Mouse (Mus musculus) retina, postnatal 7 days (tissue): Measurements from ENCODE around the gene Ier5l.

Experiments used
- DNase-seq: peaks from one replicate; pipeline ENCODE4 v3.0.0-alpha.2; 2012; ENCODE audit warnings: low read depth, low spot score

Ier5l gene

GRCm38 (mm10) chr2:30441518-30442497, 32.2 kb downstream of the Ier5l start:
- DNase-seq: peak; percentile 40

GRCm38 (mm10) chr2:30440701-30441517, 33.1 kb downstream of the Ier5l start:
- DNase-seq: peak; percentile 64

- no peak for DNase-seq
Observed at GRCm38 (mm10) chr2:30440211-30440700, 33.8 kb downstream of the Ier5l start.

- DNase-seq: no peak
Observed at GRCm38 (mm10) chr2:30439631-30440030, 34.4 kb downstream of the Ier5l start.

GRCm38 (mm10) chr2:30437791-30438190, 36.2 kb downstream of the Ier5l start:
- no peak for DNase-seq

- DNase-seq: no peak
Observed at GRCm38 (mm10) chr2:30436809-30437208, 37.2 kb downstream of the Ier5l start.

- DNase-seq: no peak
Observed at GRCm38 (mm10) chr2:30436156-30436545, 37.9 kb downstream of the Ier5l start.

- DNase-seq: peak; percentile 76
Observed at GRCm38 (mm10) chr2:30435326-30436155, 38.5 kb downstream of the Ier5l start.

- DNase-seq: no peak
Observed at GRCm38 (mm10) chr2:30429156-30429555, 44.9 kb downstream of the Ier5l start.
